In the genomic region with DNA sequence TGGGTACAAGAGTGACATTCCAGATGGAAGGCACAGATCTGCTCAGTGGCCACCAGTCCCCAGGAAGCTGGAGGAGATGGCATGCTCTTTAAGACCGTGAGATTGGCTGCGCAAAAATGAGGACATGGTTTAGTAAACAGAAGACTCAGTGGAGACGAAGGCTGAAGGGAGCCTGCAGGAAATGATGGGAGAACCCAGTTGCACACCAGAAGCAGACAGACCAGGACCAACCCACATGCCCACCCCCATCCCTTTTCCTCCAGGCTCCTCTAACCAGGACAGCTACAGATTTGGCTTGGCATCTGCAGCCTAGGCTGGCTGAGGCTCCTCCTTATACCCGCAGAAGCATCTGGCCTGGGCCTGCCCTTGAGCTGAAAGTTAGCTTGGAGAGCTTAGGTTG, we compare ENCODE assay signal across 13 mouse cellular contexts. TPM values are rescaled to one million over a fixed set of nuclear protein-coding genes. Genes with fewer than 3 reads are reported as not detected.
"Had no signal": no experiment of that assay in that cellular context is flagged by ENCODE, and none has a peak within 500 bp of the region (broad histone marks: within the 10 kb centered on the region; RNA-seq: fewer than 3 reads in every experiment).

No protein-coding gene starts in this region.

- H3K27me3 ChIP-seq: limb, embryonic 12.5 days; lung, embryonic 15.5 days; neural tube, embryonic 13.5 days had no signal

- ATAC-seq: liver, postnatal 0 days; midbrain, embryonic 16.5 days had no signal

- H3K9ac ChIP-seq: limb, embryonic 12.5 days; liver, embryonic 13.5 days; liver, postnatal 0 days; lung, embryonic 15.5 days; midbrain, embryonic 12.5 days; neural tube, embryonic 13.5 days had no signal

- H3K36me3 ChIP-seq: liver, embryonic 13.5 days; lung, embryonic 15.5 days; midbrain, embryonic 12.5 days; neural tube, embryonic 13.5 days had no signal

- H3K27ac ChIP-seq: limb, embryonic 12.5 days; liver, embryonic 13.5 days; lung, embryonic 15.5 days; midbrain, embryonic 12.5 days; neural tube, embryonic 13.5 days had no signal

- DNase-seq: kidney, postnatal 14 days; liver; liver, embryonic 13.5 days; liver, postnatal 0 days; lung, postnatal 14 days; retina, postnatal 1 day; right cerebral cortex, postnatal 4 days; thymus, postnatal 4 days had no signal

- H3K4me2 ChIP-seq: limb, embryonic 12.5 days; liver, embryonic 13.5 days; lung, embryonic 15.5 days; midbrain, embryonic 12.5 days; neural tube, embryonic 13.5 days had no signal

- H3K4me3 ChIP-seq: limb, embryonic 12.5 days; liver, embryonic 13.5 days; lung, embryonic 15.5 days; midbrain, embryonic 12.5 days; neural tube, embryonic 13.5 days had no signal

- H3K9me3 ChIP-seq: limb, embryonic 12.5 days; liver, embryonic 13.5 days; lung, embryonic 15.5 days; midbrain, embryonic 12.5 days; neural tube, embryonic 13.5 days had no signal

RNA-seq across cellular contexts. Expression of a gene that starts 38.9 kb away (rescaled TPM):
- polyA plus RNA-seq: liver, postnatal 0 days had no signal
